Mouse (Mus musculus) inflammation-experienced regulatory T-cells, adult 6 months (primary cell): Measurements from ENCODE around the gene Epn2. TPM values are rescaled to one million over a fixed set of nuclear protein-coding genes. Genes with fewer than 3 reads are reported as not detected.

Experiments used
- ATAC-seq: one replicate; pipeline ENCODE4 v1.8.0; 2017
- polyA plus RNA-seq, 3 experiments: library from polyadenylated mRNA; unstranded; fragments of 100-300 nt; shearing (Covaris generic); gene quantifications; one replicate each; pipeline ENCODE4 v1.2.1; 2017

Gene Epn2
- under 1 TPM; 0.19 to 0.77 (median 0.30) TPM for polyA plus RNA-seq

GRCm38 (mm10) chr11:61578983-61579877 lies at the start of gene Epn2:
TSS of gene Epn2 (minus strand) at chr11:61579687.
- peak; percentile 38 for ATAC-seq

DNA sequence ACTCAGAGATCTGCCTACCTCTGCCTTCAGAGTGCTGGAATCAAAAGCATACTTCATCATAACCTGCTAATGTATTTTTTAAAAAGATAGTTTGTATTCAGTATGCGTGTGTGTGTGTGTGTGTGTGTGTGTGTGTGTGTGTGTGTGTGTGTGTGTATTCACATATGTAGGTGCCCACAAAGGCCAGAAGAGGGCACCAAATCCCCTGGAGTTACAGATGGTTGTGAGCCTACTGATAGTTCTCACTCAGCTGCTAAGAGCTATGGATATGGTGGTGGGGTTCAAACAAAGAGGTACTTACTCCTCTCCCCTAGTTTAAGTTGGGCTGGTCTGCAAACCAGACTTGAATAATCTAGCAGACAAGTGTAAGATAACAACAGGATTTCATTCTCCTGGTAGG lies 47.0 kb upstream of the Epn2 start:
- ATAC-seq: no peak

DNA sequence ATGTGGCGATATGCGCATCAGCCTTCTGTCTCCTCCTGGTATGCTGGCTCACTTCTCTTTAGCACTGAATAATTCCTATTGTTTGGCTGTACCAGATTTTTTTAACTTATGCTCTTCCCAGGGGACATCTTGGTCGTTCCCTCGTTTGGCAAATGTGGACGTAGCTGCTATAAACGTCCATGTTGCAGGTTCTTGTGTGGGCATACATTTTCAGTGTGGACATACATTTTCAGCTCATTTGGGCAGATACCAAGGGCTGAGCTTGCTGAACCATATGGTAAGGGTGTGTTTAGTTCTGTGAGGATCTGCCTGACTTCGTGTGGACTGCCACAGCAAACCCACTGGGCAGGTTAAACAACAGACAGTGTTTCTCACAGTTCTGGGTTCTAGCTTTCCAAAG lies 45.6 kb upstream of the Epn2 start:
- ATAC-seq: no peak

DNA sequence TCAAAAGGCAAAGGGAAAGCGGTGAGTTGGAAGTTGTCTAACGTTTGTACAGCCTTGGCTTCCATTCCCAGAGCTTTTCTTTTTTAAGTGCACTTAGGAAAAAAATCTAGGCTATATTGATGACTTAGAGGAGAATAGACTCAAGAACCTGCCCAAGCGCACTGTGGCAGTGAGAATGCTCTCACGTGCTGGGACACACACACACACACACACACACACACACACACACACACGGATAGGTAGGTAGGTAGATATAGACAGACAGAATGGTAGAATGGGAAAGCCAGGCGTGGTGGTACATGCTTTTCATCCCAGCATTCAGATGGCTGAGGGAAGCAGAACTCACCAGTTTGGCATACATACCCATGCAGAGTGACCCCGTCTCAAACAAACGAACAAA lies 41.3 kb upstream of the Epn2 start:
- ATAC-seq: no peak

DNA sequence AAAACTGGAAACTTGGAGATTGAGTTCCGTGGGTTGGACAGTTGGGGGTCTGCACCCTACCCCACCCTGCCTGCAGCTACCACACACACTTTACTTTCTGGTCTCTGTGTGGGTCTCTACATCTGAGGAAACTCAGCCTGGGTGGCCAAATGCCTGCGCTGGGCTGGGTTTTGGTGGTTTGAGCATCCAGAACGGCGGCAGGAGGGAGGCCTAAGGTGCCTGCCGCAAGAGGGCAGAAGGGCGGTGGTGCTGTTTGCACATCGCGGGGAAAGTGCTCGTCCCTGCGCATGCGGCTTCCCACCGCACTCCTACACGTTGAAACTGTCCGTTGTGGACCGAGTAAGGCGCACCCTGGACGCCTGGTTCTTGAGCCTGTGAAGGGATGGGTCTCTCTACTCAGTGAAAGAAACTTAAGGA lies 40.8 kb upstream of the Epn2 start:
- ATAC-seq: no peak

- no peak for ATAC-seq
Measured at GRCm38 (mm10) chr11:61619791-61620241, 40.3 kb upstream of the Epn2 start.

DNA sequence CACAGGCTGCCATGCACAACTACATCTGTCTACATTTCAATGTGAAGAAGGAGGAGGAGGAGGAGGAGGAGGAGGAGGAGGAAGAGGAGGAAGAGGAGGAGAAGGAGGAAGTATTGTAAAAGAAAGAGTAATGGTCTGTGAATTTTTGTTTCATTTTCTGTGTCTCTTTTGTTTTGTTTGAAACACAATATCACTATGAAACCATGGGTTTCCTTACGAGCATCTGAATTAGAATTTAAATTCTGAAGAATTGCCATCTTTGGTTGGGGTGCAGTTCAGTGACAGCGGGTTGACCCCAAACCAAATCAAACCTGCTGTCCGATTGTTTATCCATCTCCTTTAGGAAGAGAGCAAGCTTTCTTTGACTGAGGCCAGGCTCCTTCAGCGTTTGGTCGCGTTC lies 39.9 kb upstream of the Epn2 start:
- ATAC-seq: no peak

- ATAC-seq: no peak
Measured at GRCm38 (mm10) chr11:61618571-61618970, 39.1 kb upstream of the Epn2 start.

DNA sequence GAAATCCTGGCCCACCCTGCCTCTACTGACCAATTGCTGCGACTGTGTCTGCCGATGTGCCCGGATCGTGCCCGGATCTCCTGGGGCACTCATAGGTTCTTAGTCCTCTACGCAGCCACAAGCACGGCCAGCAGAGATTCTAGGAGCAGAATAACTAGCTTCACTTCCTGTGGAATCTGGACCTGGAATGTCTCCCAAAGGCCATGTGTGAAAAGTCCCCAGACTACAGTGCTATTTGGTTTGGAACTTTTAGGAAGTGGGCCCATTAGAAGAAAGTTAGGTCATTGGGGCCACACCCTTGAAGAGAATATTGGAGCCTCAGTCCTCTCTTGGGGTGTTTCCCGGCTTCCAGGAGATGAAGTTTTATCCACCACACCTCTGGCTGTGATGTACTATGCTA lies 38.6 kb upstream of the Epn2 start:
- ATAC-seq: no peak

DNA sequence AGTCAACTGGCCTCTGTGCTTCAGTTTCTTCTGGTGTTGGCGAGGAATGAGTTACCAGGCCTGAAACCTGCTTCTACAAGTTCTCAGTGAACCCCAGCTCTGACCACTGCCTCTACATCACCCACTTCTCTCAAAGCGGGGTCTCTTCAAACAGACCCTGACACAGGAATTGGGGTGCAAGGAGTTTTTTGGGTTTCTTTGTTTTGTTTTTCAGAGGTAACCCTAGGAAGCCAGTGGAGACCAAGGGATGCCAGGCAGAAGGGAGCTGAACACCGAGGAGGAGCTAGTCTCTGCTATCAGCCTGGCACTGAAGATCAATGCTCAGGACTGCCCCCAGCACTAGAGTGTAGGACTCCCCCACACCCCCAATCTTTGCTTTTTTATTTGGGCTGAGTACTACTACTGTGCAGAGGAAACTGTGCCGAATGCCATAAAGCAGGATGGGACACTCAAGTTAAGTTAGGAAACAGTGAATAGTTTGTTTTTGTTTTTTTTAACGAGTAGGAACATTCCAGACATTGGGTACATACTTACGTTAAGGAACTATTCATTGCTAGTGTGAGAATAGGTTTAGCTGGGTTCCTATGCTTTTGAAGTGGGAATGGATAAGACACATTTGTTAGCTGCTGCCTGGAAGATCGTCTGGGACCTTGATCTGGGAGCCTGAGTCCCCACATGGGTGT lies 37.9 kb upstream of the Epn2 start:
- ATAC-seq: no peak

DNA sequence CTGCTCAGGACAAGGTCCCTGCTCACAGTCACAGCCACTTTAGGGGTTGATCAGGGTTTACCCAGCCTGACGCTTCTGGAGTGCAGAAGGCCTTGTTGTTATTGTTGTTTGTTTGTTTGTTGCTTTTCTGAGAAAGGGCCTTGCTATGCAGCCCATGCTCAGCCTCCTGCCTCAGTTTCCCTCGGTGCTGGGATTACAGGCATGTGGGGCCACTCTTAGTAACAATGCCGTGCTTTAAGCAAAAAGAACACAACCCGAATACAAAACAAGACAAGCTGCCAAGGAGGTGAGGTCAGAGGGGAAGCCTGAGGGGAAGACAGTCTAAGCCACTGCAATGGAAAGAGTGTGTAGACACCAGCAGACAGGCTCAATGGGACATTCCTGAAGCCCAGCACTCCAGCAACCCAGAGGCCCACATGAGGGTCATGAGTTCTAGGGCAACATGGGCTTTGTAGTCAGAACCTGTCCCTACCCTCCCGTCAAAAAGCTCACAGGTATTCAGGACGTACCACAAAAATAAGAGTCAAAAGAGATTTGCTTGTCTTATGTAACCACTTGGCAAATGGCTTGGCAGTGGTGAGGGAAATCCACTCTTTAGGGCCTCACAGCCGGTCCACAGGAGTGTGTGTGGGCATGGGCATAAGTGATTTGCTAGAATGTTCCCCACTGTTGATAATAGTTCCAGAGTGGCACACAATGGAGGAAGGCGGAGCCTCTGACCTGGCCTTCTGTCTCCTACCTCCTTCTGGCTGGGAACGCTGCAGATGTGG lies 37.2 kb upstream of the Epn2 start:
- no peak for ATAC-seq

GRCm38 (mm10) chr11:61615686-61616522 lies 36.4 kb upstream of the Epn2 start:
- ATAC-seq: no peak

DNA sequence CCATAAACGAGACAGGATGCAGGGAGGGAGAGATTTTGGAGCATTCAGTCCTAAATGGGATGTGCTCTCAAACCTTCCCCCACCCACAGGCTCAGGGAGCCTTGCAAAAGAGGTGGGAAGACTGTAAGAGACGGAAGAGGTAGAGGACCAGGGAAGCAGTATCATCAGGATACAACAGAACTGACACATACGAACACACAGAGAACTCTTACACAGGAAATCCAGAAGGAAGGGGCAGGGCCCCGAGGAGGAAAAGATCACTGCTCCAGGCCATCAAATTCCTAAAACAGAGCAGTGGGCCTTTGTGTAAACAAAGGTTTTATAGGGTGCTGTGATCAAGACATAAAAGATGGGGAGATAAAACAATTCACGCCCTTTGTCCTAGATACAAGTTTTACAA lies 34.9 kb upstream of the Epn2 start:
- ATAC-seq: no peak

DNA sequence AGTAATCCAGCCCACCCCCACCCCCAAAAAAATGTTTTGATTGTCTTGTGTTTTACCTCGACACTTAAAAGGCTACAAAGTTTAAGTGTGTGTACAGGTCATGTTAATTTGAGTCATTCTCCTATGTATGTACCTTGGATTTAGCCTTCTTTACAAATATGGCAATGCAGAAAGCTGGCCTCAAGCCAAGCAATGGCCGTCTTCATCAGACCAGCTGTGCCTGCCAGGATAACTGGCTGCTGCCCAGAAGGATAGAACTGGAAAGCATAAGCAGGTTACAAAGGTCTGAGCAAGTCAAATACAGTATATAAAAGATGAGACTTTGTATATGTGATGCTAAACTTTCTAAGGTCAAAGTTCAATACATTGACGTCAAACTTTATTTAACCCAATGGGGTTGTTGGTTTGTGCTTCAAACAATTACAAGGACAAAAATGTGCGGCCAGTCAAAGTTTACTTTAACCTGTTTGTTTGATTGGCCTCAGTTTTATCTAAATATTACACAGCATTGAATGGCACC lies 32.7 kb upstream of the Epn2 start:
- ATAC-seq: no peak

DNA sequence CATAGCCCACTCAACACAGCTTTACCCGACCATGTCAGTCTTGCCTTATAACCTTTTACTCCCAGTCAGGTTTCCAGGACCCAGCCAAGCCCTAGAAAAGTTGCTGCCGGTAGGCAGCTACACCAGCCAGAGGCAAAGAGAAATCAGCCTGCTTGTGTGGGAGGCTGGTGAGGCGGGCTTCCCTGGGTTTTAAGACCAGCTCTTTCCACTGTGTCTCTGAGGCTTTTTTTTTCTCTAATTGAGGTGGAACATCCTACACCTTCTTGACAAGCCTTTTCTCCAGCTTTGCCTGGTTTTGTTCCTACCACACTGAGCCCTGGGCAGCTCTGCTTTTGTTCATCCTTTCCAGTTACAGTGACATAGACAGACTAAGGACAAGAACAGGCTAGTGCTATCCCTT lies 31.7 kb upstream of the Epn2 start:
- ATAC-seq: no peak

DNA sequence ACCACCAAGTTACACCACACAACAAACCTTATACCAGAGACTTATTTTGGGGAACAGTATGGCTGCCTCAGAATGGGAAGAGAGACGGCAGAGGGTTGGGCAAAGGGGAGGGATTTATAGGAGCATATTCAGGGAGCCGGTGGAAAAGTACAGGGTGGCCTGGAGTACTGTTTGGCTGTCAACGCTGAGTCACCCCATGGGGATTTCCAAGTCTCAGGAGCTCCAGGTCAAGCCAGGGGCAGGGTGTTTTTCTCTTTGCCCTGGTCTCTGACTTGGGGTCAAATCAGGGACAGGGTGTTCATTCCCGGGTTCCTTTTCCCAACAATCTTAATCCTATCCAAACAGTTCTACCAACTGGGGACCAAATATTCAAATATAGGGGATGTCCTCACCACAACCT lies 28.6 kb upstream of the Epn2 start:
- ATAC-seq: no peak

DNA sequence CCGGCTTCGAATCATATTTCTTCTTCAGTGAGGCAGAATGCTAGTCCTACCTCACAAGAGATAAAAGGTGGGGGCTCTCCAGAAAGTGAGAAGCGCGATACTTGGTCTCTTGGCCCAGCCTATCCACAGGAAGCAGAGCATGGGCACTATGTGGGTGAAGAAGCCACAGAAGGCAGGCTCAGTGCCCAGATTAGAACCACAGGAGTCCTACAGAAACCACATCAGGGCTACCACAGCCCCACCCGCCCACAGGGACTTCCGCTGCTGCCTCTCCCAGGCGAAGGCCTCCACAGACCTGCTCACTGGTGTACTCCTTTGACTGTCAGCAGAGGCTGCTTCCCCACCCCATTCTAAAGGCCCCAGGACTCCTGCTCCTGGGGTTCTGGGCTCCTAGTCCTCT lies 23.2 kb upstream of the Epn2 start:
- peak; percentile 96 for ATAC-seq

DNA sequence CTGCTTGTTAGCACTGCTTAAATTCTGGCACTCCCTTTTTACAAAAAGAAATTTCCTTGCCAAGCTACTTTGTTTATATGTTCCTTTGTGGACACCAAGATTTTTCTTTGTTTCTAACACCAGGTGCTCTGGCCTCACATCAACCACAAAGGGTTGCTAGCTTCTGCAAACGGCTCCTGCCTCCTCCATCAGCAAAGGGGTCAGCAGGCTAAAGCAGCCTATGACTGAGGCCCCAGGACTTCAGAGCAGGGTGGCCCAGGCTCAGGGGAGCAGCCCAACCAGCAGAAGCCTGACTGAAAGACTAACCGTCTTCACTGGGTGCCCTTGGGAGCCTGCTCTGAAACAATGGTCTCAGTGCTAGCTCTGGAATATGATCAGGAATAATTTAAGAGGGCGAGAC lies 22.0 kb upstream of the Epn2 start:
- no peak for ATAC-seq

- ATAC-seq: no peak
Measured at GRCm38 (mm10) chr11:61598367-61598766, 18.9 kb upstream of the Epn2 start.

- no peak for ATAC-seq
Measured at GRCm38 (mm10) chr11:61597471-61597870, 18.0 kb upstream of the Epn2 start.

DNA sequence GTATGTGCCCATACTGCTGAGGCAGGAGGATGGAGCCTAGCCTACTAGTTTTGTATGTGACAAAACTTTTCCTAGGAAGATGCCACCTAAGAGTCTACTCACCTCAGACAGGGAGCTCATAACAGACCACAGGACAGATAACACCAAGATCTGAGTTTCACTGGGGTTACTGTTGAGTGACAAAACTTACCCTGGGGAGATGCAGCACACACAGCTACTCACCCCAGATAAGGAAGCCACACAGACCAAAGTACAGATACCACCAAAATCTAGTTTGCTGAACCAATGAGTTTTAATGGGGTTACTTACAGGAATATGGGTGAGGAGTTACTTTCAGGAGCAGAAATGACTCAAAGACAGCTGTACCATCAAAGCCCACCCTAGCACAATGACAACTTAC lies 13.6 kb upstream of the Epn2 start:
- no peak for ATAC-seq

DNA sequence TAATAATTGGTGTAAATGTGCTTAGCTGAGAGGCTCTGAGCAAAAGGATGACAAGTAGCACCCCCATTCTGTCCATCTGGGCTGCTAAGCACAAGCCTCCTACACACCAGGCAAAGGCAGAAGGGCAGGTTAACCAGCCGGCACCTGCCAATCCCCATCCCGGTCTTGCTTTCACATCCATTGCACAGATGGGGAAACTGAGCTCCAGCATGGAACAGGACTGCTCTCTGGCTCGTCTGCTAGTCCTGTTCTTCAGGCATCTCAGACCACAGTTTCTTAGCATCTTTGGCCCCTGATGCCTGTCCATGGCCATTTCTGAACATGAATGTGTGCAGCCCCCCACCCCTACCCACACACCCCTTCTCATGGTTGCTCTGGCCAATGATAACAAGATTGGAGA lies 12.6 kb upstream of the Epn2 start:
- no peak for ATAC-seq
